Mouse (Mus musculus): ENCODE data around the gene Mars. TPM values are rescaled to one million over a fixed set of nuclear protein-coding genes. Genes with fewer than 3 reads are reported as not detected.

The Mars gene
- polyA plus RNA-seq, 1 experiment from 2014 or later: 122 TPM

GRCm38 (mm10) chr10:127295986-127296794 lies 15.4 kb downstream of the Mars start:
- H3K9me3 ChIP-seq: no peaks in the 10 kb centered on the region
- no peak for ATAC-seq
- H3K27ac ChIP-seq: no peak overlapping the region
- no peaks in the 10 kb centered on the region for H3K27me3 ChIP-seq
- no peak overlapping the region for H3K9ac ChIP-seq (replicated peaks)
- peaks cover 76% of the 10 kb centered on the region for H3K36me3 ChIP-seq
- H3K4me1 ChIP-seq (replicated peaks): peaks cover 23% of the 10 kb centered on the region
- H3K4me3 ChIP-seq (replicated peaks): no peak overlapping the region
- 93% methylated on average over 24 of the region's 24 CpGs for WGBS
- no peak overlapping the region for H3K4me2 ChIP-seq (replicated peaks)

DNA sequence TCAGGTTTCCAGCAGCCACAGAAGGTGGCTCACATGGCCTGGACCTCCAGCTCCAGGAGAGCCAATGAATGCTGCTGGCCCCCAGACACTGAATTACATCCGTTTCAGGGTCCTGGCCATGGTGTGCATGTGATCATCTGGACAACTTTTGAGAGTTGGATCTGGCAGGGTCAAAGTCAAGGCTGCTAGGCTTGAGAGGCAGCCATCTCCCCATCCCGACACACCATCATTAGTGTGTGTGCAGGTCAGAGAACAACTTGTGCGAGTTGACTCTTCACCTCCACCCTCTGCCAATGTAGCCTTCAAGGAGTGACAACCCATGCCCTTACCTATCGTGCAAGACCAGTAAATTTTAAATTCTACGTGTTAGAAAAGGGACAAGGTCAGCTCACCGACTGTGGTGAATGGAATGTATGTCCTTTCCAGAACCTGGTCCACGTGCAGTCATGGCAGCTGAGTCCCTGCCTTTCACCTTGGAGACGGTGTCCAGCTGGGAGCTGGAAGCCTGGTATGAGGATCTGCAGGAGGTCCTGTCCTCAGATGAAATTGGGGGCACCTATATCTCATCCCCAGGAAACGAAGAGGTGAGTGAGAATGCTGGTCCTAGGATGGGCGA lies 16.6 kb downstream of the Mars start:
- no peak overlapping the region for H3K27ac ChIP-seq
- ATAC-seq: no peak
- peaks cover 64% of the 10 kb centered on the region for H3K36me3 ChIP-seq
- H3K9ac ChIP-seq (replicated peaks): no peak overlapping the region
- H3K27me3 ChIP-seq: no peaks in the 10 kb centered on the region
- WGBS: 95% methylated on average over 10 of the region's 10 CpGs
- no peak overlapping the region for H3K4me2 ChIP-seq (replicated peaks)
- peaks cover 26% of the 10 kb centered on the region for H3K4me1 ChIP-seq (replicated peaks)
- H3K9me3 ChIP-seq: no peaks in the 10 kb centered on the region
- H3K4me3 ChIP-seq (replicated peaks): no peak overlapping the region

GRCm38 (mm10) chr10:127293590-127294113 lies 17.9 kb downstream of the Mars start:
- 90% methylated on average over 3 of the region's 3 CpGs for WGBS
- Histone ChIP-seq H3K4me2 (replicated peaks) (no peak overlapping the region), H3K4me1 (replicated peaks) (peaks cover 35% of the 10 kb centered on the region), H3K27me3 (no peaks in the 10 kb centered on the region), H3K36me3 (peaks cover 51% of the 10 kb centered on the region), H3K27ac (no peak overlapping the region), H3K9ac (replicated peaks) (no peak overlapping the region), H3K9me3 (no peaks in the 10 kb centered on the region), H3K4me3 (replicated peaks) (no peak overlapping the region)
- ATAC-seq: no peak

DNA sequence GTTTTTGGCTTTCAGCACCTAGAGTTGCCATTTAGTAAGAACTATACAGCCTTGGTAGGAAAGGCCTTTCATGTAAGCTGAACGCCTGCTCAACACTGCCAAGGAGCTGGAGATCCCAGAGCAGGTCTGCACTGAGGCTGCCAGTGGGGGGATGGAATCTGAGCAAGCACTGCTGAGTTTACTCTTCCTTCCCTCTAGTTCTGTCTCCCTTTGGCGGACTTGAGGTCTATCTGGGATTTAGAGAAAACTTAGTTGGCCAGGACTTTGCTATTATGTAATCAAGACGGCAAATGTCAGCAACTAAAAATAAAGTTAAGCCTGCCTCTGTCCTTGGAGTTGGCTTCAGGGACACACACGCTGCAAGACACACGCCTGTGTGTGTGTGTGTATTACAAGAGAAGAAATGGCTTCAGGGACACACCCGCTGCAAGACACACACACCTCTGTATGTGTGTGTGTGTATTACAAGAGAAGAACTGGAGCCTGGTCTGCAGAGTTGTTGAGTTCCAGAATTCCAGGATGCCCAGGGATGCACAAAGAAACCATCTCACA lies 18.5 kb downstream of the Mars start:
- H3K36me3 ChIP-seq: peaks cover 50% of the 10 kb centered on the region

DNA sequence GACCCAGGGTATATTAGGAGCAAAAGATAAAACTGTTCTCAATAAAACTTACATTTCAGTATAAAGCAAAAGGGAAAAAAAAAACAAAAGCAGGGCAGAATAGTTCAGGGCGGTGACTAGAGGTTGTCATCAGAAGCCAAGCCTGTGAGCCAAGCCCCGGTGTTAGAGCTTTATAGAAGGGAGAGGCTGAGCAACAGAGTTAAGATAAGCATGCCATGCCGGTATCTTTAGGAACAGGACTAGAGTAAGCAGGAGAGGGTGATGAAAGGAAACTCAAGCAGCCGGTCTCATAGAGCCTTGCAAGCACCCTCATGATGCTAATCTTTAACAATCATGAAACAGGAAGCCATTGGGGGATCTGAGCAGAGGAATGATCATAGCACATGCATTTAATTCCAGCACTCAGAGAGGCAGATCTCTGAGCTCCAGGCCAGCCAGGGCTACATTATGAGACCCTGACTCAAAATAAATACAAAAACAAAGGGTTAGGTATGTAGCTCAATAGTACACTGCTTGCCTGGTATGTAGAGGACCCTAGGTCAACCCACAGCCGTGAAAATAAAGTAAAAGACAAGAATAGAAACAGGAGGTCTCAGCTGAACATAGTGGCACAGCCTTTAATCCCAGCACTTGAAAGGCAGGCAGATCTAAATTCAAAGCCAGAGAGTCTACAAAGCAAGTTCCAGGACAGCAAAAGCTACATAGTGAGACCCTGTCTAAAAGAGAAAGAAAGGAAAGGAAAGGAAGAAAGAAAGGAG lies 19.5 kb downstream of the Mars start:
- peak overlapping the region; percentile 97; the same call in 1 of the 2 replicates for H3K27ac ChIP-seq
- peaks cover 47% of the 10 kb centered on the region for H3K4me1 ChIP-seq (replicated peaks)
- peak overlapping the region; percentile 71 for H3K4me3 ChIP-seq (replicated peaks)
- H3K4me2 ChIP-seq (replicated peaks): peak overlapping the region; percentile 86
- peak overlapping the region; percentile 81 for H3K9ac ChIP-seq (replicated peaks)
- WGBS: 40% methylated on average over 5 of the region's 5 CpGs
- no peak for ATAC-seq
- peaks cover 43% of the 10 kb centered on the region for H3K36me3 ChIP-seq
- H3K9me3 ChIP-seq: no peaks in the 10 kb centered on the region
- H3K27me3 ChIP-seq: no peaks in the 10 kb centered on the region

More for the DNA sequence above, 18.5 kb downstream of the Mars start:
- H3K9ac ChIP-seq (replicated peaks): no peak overlapping the region
- H3K4me2 ChIP-seq (replicated peaks): no peak overlapping the region
- no peak for ATAC-seq
- WGBS: 89% methylated on average over 6 of the region's 6 CpGs
- H3K4me3 ChIP-seq (replicated peaks): no peak overlapping the region
- peaks cover 37% of the 10 kb centered on the region for H3K4me1 ChIP-seq (replicated peaks)
- H3K27me3 ChIP-seq: no peaks in the 10 kb centered on the region
- no peak overlapping the region for H3K27ac ChIP-seq
- H3K9me3 ChIP-seq: no peaks in the 10 kb centered on the region

GRCm38 (mm10) chr10:127290930-127291880 lies 20.4 kb downstream of the Mars start:
- Histone ChIP-seq H3K9me3 (no peaks in the 10 kb centered on the region), H3K27me3 (no peaks in the 10 kb centered on the region), H3K27ac (peak overlapping the region; percentile 97), H3K36me3 (peaks cover 43% of the 10 kb centered on the region), H3K4me2 (replicated peaks) (peak overlapping the region; percentile 86), H3K9ac (replicated peaks) (peak overlapping the region; percentile 81), H3K4me3 (replicated peaks) (peak overlapping the region; percentile 71), H3K4me1 (replicated peaks) (peaks cover 56% of the 10 kb centered on the region)
- WGBS: 3% methylated on average over 19 of the region's 19 CpGs
- ATAC-seq: peak; percentile 61

GRCm38 (mm10) chr10:127290307-127290929 lies 21.2 kb downstream of the Mars start:
- Histone ChIP-seq H3K4me3 (replicated peaks) (peak overlapping the region; percentile 71), H3K9me3 (no peaks in the 10 kb centered on the region), H3K9ac (replicated peaks) (peak overlapping the region; percentile 82), H3K36me3 (peaks cover 43% of the 10 kb centered on the region), H3K4me1 (replicated peaks) (peaks cover 63% of the 10 kb centered on the region), H3K27me3 (no peaks in the 10 kb centered on the region), H3K4me2 (replicated peaks) (peak overlapping the region; percentile 86), H3K27ac (peak overlapping the region; percentile 97)
- under 1% methylated on average over 44 of the region's 47 CpGs for WGBS
- ATAC-seq: peak; percentile 90

GRCm38 (mm10) chr10:127289573-127290191 lies 21.9 kb downstream of the Mars start:
- Histone ChIP-seq H3K4me3 (replicated peaks) (peak overlapping the region; percentile 71), H3K36me3 (peaks cover 43% of the 10 kb centered on the region), H3K4me1 (replicated peaks) (peaks cover 70% of the 10 kb centered on the region), H3K9me3 (no peaks in the 10 kb centered on the region), H3K27me3 (no peaks in the 10 kb centered on the region), H3K9ac (replicated peaks) (peak overlapping the region; percentile 82), H3K4me2 (replicated peaks) (peak overlapping the region; percentile 86), H3K27ac (peak overlapping the region; percentile 97)
- WGBS: 3% methylated on average over 15 of the region's 15 CpGs
- ATAC-seq: peak; percentile 5

- H3K4me3 ChIP-seq (replicated peaks): peak within 1 kb of the TSS; percentile 71
- WGBS: under 1% methylated on average over 37 of the region's 65 CpGs
- peak within 1 kb of the TSS; percentile 97 for H3K27ac ChIP-seq
- no peaks in the 10 kb centered on the region for H3K9me3 ChIP-seq
- peak; percentile 7 for ATAC-seq
- no peaks in the 10 kb centered on the region for H3K27me3 ChIP-seq
- peak within 1 kb of the TSS; percentile 82 for H3K9ac ChIP-seq (replicated peaks)
- peaks cover 73% of the 10 kb centered on the region for H3K4me1 ChIP-seq (replicated peaks)
- H3K4me2 ChIP-seq (replicated peaks): peak within 1 kb of the TSS; percentile 86
- H3K36me3 ChIP-seq: peaks cover 43% of the 10 kb centered on the region
Measured at GRCm38 (mm10) chr10:127288800-127289572, 22.6 kb downstream of the Mars start, which contains the start of gene Mbd6. Gene Mbd6, minus strand, starts transcription at chr10:127289018.
